Mouse (Mus musculus): ENCODE measurements around the gene Sri.

Sri gene

GRCm38 (mm10) chr5:8111691-8112090, 65.8 kb downstream of the Sri start:
- DNase-seq (ENCODE audit: low spot score in 2 of 2), result no peak

- DNase-seq (ENCODE audit: low spot score in 2 of 2), result no peak
Observed at GRCm38 (mm10) chr5:8112246-8112645, 66.4 kb downstream of the Sri start.

GRCm38 (mm10) chr5:8116561-8117168, 70.8 kb downstream of the Sri start:
- no peak for DNase-seq (ENCODE audit: low spot score in 2 of 2)

Data from right cerebral cortex, postnatal 10 days (tissue).